14 mouse cellular contexts compared by ENCODE assay signal in the genomic region with DNA sequence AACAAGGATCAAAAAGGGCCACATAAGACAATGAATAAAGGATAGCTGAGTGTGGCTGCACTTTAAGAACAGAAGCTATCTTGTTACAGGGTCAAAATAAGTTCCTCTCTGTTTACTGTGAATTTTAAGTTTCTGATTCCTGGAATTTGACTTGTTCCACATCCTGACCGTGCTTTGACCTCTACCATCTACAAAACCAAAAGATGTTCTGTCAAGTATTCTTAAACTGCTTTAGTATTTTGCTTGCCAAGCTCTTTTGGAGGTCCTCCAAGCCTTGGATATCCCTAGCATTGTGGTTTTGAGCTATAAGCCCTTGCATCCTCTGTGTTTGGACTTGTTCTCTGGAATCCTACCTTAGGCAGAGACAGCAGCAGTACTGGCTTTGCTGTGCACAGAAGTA. TPM values are rescaled to one million over a fixed set of nuclear protein-coding genes. Genes with fewer than 3 reads are reported as not detected.
DNase-seq lines count a peak whose midpoint lies in the region; ATAC-seq lines count a peak whose summit lies in the region.
"Had no signal": no experiment of that assay in that cellular context is flagged by ENCODE, and none has a peak within 500 bp of the region (broad histone marks: within the 10 kb centered on the region; RNA-seq: fewer than 3 reads in every experiment).

No protein-coding gene starts in this region.

- no peak overlapping the region for H3K9ac ChIP-seq in intestine, embryonic 15.5 days
- H3K9ac ChIP-seq in stomach, embryonic 15.5 days, result no peak overlapping the region
- H3K9ac ChIP-seq: embryonic facial prominence, embryonic 13.5 days; liver, embryonic 13.5 days had no signal

- H3K9me3 ChIP-seq in intestine, embryonic 15.5 days, result no peaks in the 10 kb centered on the region
- no peaks in the 10 kb centered on the region for H3K9me3 ChIP-seq in stomach, embryonic 15.5 days
- H3K9me3 ChIP-seq: embryonic facial prominence, embryonic 13.5 days; liver, embryonic 13.5 days had no signal

- 0 out of 2 replicates have a peak, but pooled peaks have one; percentile 28 for ATAC-seq in intestine, embryonic 15.5 days
- ATAC-seq in stomach, embryonic 15.5 days (ENCODE audit: insufficient read depth, low FRiP score, low read depth), result no peak

- H3K27me3 ChIP-seq in intestine, embryonic 15.5 days (replicated peaks), result no peaks in the 10 kb centered on the region
- no peaks in the 10 kb centered on the region for H3K27me3 ChIP-seq in stomach, embryonic 15.5 days (replicated peaks)
- H3K27me3 ChIP-seq: embryonic facial prominence, embryonic 13.5 days; liver, embryonic 13.5 days had no signal

- no peaks in the 10 kb centered on the region for H3K36me3 ChIP-seq in intestine, embryonic 15.5 days
- no peaks in the 10 kb centered on the region for H3K36me3 ChIP-seq in stomach, embryonic 15.5 days
- H3K36me3 ChIP-seq: embryonic facial prominence, embryonic 13.5 days; liver, embryonic 13.5 days had no signal

- no peaks in the 10 kb centered on the region; the same call in 1 of the 2 replicates for H3K4me1 ChIP-seq in intestine, embryonic 15.5 days (replicated peaks)
- H3K4me1 ChIP-seq in stomach, embryonic 15.5 days, result no peaks in the 10 kb centered on the region; the same call in none of the 2 replicates
- H3K4me1 ChIP-seq: embryonic facial prominence, embryonic 13.5 days; liver, embryonic 13.5 days had no signal

- H3K27ac ChIP-seq in intestine, embryonic 15.5 days, result 0 out of 2 replicates have a peak overlapping the region, but pooled peaks have one; percentile 23
- H3K27ac ChIP-seq in stomach, embryonic 15.5 days, result peak overlapping the region; percentile 37; the same call in 1 of the 2 replicates
- H3K27ac ChIP-seq: embryonic facial prominence, embryonic 13.5 days; liver, embryonic 13.5 days had no signal

- no peak overlapping the region for H3K4me2 ChIP-seq in intestine, embryonic 15.5 days (replicated peaks)
- no peak overlapping the region for H3K4me2 ChIP-seq in stomach, embryonic 15.5 days
- H3K4me2 ChIP-seq: embryonic facial prominence, embryonic 13.5 days; liver, embryonic 13.5 days had no signal

- DNase-seq in gastrocnemius, adult 18-20 months (ENCODE audit: low spot score), result peak; percentile 38
- DNase-seq in gastrocnemius, postnatal 10 days, result no peak
- DNase-seq in ovary, adult 18-20 months (ENCODE audit: low spot score), result peak; percentile 62
- no peak for DNase-seq in ovary, postnatal 10 days (ENCODE audit: low spot score)
- DNase-seq in thymus, adult 18-20 months, result no peak
- DNase-seq in liver, result no peak
- DNase-seq: cerebellum, adult 11-12 months; liver, embryonic 13.5 days; midbrain, embryonic 14.5 days had no signal

- no peak overlapping the region for H3K4me3 ChIP-seq in intestine, embryonic 15.5 days (replicated peaks)
- H3K4me3 ChIP-seq in stomach, embryonic 15.5 days (replicated peaks), result no peak overlapping the region
- H3K4me3 ChIP-seq: embryonic facial prominence, embryonic 13.5 days; liver, embryonic 13.5 days had no signal

- WGBS in intestine, embryonic 15.5 days, result 50% methylated on average over 1 of the region's 1 CpGs
- WGBS in stomach, embryonic 15.5 days, result 30% methylated on average over 1 of the region's 1 CpGs

RNA-seq across cellular contexts. Expression of a gene that starts 14.5 kb away (rescaled TPM):
- under 1 TPM; 0.09 to 0.28 TPM for total RNA-seq in gastrocnemius, adult 18-20 months (2021)
- total RNA-seq in gastrocnemius, postnatal 10 days (2021), result under 1 TPM; 0.16 to 0.20 TPM
- 0.15 and 0.20 TPM in 2 replicates for polyA plus RNA-seq in intestine, embryonic 15.5 days (2015; fragmentation: Nextera tagmentation; extraction: Ambion mirVana)
- polyA plus RNA-seq in stomach, embryonic 15.5 days (2015; fragmentation: Nextera tagmentation; extraction: Ambion mirVana), result 0.06 and 0.18 TPM in 2 replicates
- total RNA-seq: layer of hippocampus, postnatal 10 days had no signal
- polyA plus RNA-seq: embryonic facial prominence, embryonic 13.5 days; heart, embryonic 14.5 days; midbrain, embryonic 14.5 days had no signal

RNA-seq across cellular contexts. Expression of a gene that starts 39.2 kb away (rescaled TPM):
- total RNA-seq in gastrocnemius, adult 18-20 months (2021), result 1 to 10 TPM in 1 of 2 experiments, under 1 TPM in 1; 0.57 to 1.0 TPM
- 1 to 10 TPM; 4.9 to 7.4 TPM for total RNA-seq in gastrocnemius, postnatal 10 days (2021)
- 10.5 and 10.9 TPM in 2 replicates for polyA plus RNA-seq in intestine, embryonic 15.5 days (2015; fragmentation: Nextera tagmentation; extraction: Ambion mirVana)
- polyA plus RNA-seq in stomach, embryonic 15.5 days (2015; fragmentation: Nextera tagmentation; extraction: Ambion mirVana), result 7.5 and 9.2 TPM in 2 replicates

RNA-seq across cellular contexts. Expression of a gene that starts 46.3 kb away (rescaled TPM):
- total RNA-seq in gastrocnemius, adult 18-20 months (2021), result 1 to 10 TPM; 1.5 to 2.4 TPM
- 1 to 10 TPM; 7.9 to 9.1 TPM for total RNA-seq in gastrocnemius, postnatal 10 days (2021)
- polyA plus RNA-seq in intestine, embryonic 15.5 days (2015; fragmentation: Nextera tagmentation; extraction: Ambion mirVana), result 31.0 and 34.9 TPM in 2 replicates
- polyA plus RNA-seq in stomach, embryonic 15.5 days (2015; fragmentation: Nextera tagmentation; extraction: Ambion mirVana), result 21.8 and 22.2 TPM in 2 replicates

RNA-seq across cellular contexts. Expression of a gene that starts 55.5 kb away (rescaled TPM):
- 1 to 10 TPM; 3.3 to 3.9 TPM for total RNA-seq in gastrocnemius, adult 18-20 months (2021)
- 10 to 100 TPM; 10.8 to 15.2 TPM for total RNA-seq in gastrocnemius, postnatal 10 days (2021)
- 140 and 159 TPM in 2 replicates for polyA plus RNA-seq in intestine, embryonic 15.5 days (2015; fragmentation: Nextera tagmentation; extraction: Ambion mirVana)
- 140 and 144 TPM in 2 replicates for polyA plus RNA-seq in stomach, embryonic 15.5 days (2015; fragmentation: Nextera tagmentation; extraction: Ambion mirVana)

RNA-seq across cellular contexts. Expression of a gene that starts 56.1 kb away (rescaled TPM):
- total RNA-seq in gastrocnemius, adult 18-20 months (2021), result 1 to 10 TPM; 7.6 to 8.9 TPM
- 10 to 100 TPM; 32.9 to 45.7 TPM for total RNA-seq in gastrocnemius, postnatal 10 days (2021)
- polyA plus RNA-seq in intestine, embryonic 15.5 days (2015; fragmentation: Nextera tagmentation; extraction: Ambion mirVana), result 341 and 366 TPM in 2 replicates
- 314 and 315 TPM in 2 replicates for polyA plus RNA-seq in stomach, embryonic 15.5 days (2015; fragmentation: Nextera tagmentation; extraction: Ambion mirVana)

Comparison
In these comparisons a context has a peak if more than half of its experiments do, and no peak if none do; other contexts are left out.
1. DNase-seq: peak in gastrocnemius, adult 18-20 months (single experiment) and ovary, adult 18-20 months (single experiment); none in gastrocnemius, postnatal 10 days (single experiment), ovary, postnatal 10 days (single experiment), thymus, adult 18-20 months (0 of 2) and liver (single experiment).